Mouse (Mus musculus) liver, adult (tissue): ENCODE data around the gene Grik1.

Source experiments
- GATA4 ChIP-seq: IDR thresholded peaks from 2 replicates; pipeline ENCODE4 v1.6.1; 2014; ENCODE audit warnings: mild to moderate bottlenecking, low read length; ENCODE audit not compliant: insufficient replicate concordance

The Grik1 gene

GRCm38 (mm10) chr16:87901189-87901588, 388.9 kb downstream of the Grik1 start:
- TF ChIP-seq GATA4, result no peak

DNA sequence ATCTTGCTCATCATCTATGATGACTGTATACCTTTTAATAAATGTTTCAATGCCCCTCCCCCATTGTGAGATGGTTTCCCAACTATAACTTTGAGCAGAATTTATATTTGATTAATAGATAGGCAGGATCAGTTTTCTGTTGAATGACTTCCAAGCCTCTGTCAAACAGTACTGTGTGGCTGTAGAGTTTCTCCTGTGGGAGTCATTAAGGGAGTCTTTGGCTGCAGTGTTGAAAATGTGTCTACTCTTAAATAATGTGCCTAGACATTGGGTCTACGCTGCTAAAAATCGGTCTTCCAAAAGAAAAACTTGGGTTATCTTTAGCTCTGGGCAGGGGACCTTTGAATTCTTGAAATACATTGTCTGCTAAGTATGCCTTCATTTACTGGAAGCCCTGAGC, 414.1 kb downstream of the Grik1 start:
- TF ChIP-seq GATA4, result no peak

DNA sequence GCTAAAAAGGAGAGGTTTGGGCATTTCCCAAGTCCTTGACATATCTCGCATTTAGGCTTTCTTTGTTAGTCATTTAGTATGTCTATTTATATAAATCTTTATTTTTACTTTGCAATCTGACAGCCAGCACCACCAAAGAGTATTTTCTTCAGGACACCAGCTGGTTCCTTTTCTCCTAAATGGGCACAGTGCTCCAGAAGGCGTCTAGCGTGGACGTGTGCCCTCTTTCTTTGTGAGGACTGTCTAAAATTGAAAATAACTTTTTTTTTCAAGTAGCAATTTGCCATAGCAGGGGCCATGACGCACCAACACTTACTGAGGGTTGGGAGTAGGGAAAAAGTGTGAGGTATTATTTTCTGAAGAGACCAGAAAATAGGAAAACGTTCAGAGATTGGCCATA, 425.5 kb downstream of the Grik1 start:
- TF ChIP-seq GATA4, result no peak

- no peak for TF ChIP-seq GATA4
Measured at GRCm38 (mm10) chr16:87861722-87862121, 428.3 kb downstream of the Grik1 start.

DNA sequence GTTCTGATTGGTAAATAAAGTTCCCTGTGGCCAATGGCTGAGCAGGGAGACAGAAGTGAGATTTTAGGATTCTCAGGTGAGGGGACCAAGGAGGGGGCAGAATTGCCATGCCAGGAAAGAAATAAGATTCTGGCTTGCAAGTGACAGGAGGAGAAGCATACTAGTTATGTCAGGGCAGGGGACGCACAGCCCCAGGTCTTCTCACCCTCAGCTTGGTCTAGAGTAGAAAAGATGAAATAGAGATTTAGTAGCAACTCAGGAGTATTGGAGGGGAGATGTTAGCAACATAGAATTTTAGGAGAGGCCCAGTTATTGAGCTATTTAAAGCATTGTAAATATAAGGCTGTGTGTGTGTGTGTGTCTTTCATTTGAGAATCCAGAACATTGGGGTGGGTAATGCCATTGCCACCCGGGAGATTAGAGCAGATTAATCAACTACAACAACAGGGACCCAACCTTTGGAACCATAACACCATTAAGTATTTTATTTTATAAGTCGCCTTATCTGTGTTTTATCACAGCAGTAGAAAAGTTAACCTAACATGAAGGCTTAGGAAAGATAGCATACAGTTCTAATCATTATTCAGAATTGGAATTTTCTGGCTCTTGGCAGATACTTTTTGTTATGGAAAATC, 436.5 kb downstream of the Grik1 start:
- TF ChIP-seq GATA4, result no peak

DNA sequence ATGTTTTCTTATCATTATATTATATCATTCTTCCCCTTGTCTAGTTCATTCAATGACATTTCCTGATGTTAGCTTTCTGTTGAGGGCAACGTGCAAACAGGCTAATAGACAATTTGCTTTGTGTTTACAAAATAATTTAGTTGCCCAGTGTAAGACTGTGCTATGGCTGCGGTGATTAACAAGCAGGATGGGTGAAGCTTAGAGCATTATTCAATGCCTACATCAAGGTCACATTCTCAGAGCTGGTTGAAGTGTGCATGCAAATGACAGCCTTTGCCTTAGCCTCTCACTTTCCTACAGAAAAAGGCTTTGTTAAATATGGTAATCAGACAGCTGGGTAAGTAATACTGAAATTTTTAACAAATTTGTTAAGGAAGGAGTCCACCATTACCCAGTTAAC, 438.5 kb downstream of the Grik1 start:
- no peak for TF ChIP-seq GATA4

GRCm38 (mm10) chr16:87848799-87849198, 441.3 kb downstream of the Grik1 start:
- TF ChIP-seq GATA4, result no peak
